Mouse (Mus musculus): ENCODE measurements around the gene Ndufs8. TPM values are rescaled to one million over a fixed set of nuclear protein-coding genes. Genes with fewer than 3 reads are reported as not detected.

Ndufs8 gene
- polyA plus RNA-seq, 1 experiment from 2014 or later = 302 TPM

GRCm38 (mm10) chr19:3928779-3929178 lies 16.2 kb upstream of the Ndufs8 start:
- H3K27ac ChIP-seq (replicated peaks) = peak overlapping the region; percentile 68

DNA sequence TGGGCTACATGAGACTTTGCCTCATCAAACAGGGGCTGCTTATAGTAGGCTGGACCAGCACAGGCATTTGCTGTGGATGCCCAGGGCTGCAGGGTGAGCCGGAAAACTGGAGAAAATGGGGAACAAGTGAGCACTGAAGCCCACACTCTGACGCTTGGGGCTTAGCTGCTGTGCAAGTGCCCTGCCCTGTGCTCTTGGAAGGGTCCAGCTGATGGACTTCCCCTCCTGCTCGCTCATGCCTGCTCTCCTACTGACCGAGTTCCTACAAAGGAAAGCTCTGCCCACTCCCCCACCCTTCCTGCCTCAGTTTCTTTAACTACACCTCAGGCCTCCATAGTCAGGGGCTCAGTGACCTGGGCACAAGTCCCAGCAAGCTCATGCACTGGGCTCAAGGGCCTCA lies 15.4 kb upstream of the Ndufs8 start:
- 83% methylated on average over 4 of the region's 4 CpGs for WGBS
- no peak for ATAC-seq (ENCODE audit: low read depth)
- peaks cover 26% of the 10 kb centered on the region for H3K4me1 ChIP-seq (replicated peaks)

More at GRCm38 (mm10) chr19:3928779-3929178, 16.2 kb upstream of the Ndufs8 start:
- Histone ChIP-seq H3K27me3 (no peaks in the 10 kb centered on the region), H3K9me3 (no peaks in the 10 kb centered on the region), H3K9ac (no peak overlapping the region), H3K4me1 (replicated peaks) (peaks cover 26% of the 10 kb centered on the region), H3K4me2 (no peak overlapping the region), H3K4me3 (no peak overlapping the region), H3K36me3 (no peaks in the 10 kb centered on the region)
- ATAC-seq (ENCODE audit: low read depth) = no peak
- WGBS = 70% methylated on average over 4 of the region's 4 CpGs

GRCm38 (mm10) chr19:3926685-3927084 lies 14.1 kb upstream of the Ndufs8 start:
- no peaks in the 10 kb centered on the region for H3K27me3 ChIP-seq
- no peak overlapping the region for H3K27ac ChIP-seq (replicated peaks)
- no peak for ATAC-seq (ENCODE audit: low read depth)
- no peak overlapping the region for H3K4me2 ChIP-seq
- H3K36me3 ChIP-seq = no peaks in the 10 kb centered on the region
- WGBS = 63% methylated on average over 6 of the region's 6 CpGs
- no peak overlapping the region for H3K9ac ChIP-seq
- H3K9me3 ChIP-seq = no peaks in the 10 kb centered on the region
- peaks cover 26% of the 10 kb centered on the region for H3K4me1 ChIP-seq (replicated peaks)
- H3K4me3 ChIP-seq = no peak overlapping the region

More for the DNA sequence above, 15.4 kb upstream of the Ndufs8 start:
- H3K27me3 ChIP-seq = no peaks in the 10 kb centered on the region
- no peaks in the 10 kb centered on the region for H3K9me3 ChIP-seq
- H3K4me2 ChIP-seq = no peak overlapping the region
- H3K36me3 ChIP-seq = no peaks in the 10 kb centered on the region
- no peak overlapping the region for H3K9ac ChIP-seq
- no peak overlapping the region for H3K4me3 ChIP-seq
- H3K27ac ChIP-seq (replicated peaks) = no peak overlapping the region

DNA sequence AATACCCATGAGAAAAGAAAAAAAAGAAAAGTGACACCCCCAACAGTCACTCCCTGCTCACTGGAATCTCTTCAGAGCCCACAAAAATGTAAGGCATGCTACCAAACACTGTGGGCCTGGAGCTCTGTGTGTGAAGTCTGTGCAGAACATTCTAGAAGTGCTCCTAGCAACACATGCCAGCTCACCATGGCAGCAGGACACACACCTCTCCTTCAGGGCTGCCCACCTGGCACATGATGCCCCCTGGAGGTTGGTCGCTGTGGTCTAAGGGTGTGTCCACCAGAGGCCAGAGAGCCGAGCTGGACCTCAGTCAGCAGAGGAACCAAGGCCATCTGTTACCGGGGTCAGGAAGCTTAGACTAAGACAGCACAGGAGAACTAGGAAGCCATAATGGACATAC lies 13.7 kb upstream of the Ndufs8 start:
- WGBS = 64% methylated on average over 3 of the region's 3 CpGs

DNA sequence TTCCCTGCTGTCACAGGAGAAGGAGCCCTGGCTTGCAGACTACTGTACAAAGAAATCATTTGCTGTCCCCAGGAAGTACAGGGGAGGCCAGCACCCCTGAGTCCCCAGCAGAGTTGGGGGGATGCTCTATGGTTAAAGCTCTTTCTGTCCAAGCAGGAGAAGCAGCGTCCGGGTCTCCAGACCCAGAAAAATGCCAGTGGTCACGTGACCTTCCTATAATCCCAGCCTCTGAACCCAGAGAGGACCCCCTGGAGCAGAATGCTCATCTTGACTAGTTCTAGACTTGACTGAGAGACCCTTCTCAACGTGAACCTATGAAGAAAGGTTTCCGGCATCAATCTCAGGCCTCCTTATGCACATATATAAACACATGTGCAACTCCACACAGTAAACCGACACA lies 13.3 kb upstream of the Ndufs8 start:
- Histone ChIP-seq H3K9me3 (no peaks in the 10 kb centered on the region), H3K4me1 (replicated peaks) (peaks cover 23% of the 10 kb centered on the region), H3K36me3 (no peaks in the 10 kb centered on the region), H3K4me2 (no peak overlapping the region), H3K4me3 (no peak overlapping the region), H3K9ac (no peak overlapping the region), H3K27ac (replicated peaks) (no peak overlapping the region), H3K27me3 (no peaks in the 10 kb centered on the region)
- WGBS = 79% methylated on average over 6 of the region's 6 CpGs
- no peak for ATAC-seq (ENCODE audit: low read depth)

More for the DNA sequence above, 13.7 kb upstream of the Ndufs8 start:
- no peak overlapping the region for H3K27ac ChIP-seq (replicated peaks)
- H3K4me3 ChIP-seq = no peak overlapping the region
- no peak for ATAC-seq (ENCODE audit: low read depth)
- H3K36me3 ChIP-seq = no peaks in the 10 kb centered on the region
- H3K4me1 ChIP-seq (replicated peaks) = peaks cover 26% of the 10 kb centered on the region
- no peak overlapping the region for H3K9ac ChIP-seq
- H3K27me3 ChIP-seq = no peaks in the 10 kb centered on the region
- no peak overlapping the region for H3K4me2 ChIP-seq
- H3K9me3 ChIP-seq = no peaks in the 10 kb centered on the region

DNA sequence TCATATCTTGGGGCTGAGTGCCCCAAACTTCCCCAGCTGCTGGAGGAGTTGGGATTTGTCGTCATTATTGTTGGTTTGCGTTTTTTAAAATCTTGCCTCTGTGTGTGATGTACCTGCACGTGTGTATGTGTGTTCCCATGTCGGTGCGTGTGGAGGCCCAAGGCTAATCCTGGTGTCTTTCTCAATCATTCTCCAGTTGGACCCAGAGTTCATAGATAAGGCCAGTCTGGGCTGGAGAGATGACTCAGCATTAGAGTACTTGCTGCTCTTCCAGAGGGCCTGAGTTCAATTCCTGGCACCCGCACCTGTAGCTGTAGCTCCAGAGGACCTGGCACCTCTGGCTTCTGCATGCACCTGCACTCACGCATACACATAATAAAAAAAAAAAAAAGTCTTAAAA lies 12.3 kb upstream of the Ndufs8 start:
- H3K4me2 ChIP-seq = no peak overlapping the region
- no peak for ATAC-seq (ENCODE audit: low read depth)
- peaks cover 13% of the 10 kb centered on the region for H3K4me1 ChIP-seq (replicated peaks)
- H3K4me3 ChIP-seq = no peak overlapping the region
- H3K27ac ChIP-seq (replicated peaks) = no peak overlapping the region
- H3K9me3 ChIP-seq = no peaks in the 10 kb centered on the region
- H3K36me3 ChIP-seq = no peaks in the 10 kb centered on the region
- 91% methylated on average over 7 of the region's 7 CpGs for WGBS
- no peak overlapping the region for H3K9ac ChIP-seq
- no peaks in the 10 kb centered on the region for H3K27me3 ChIP-seq

DNA sequence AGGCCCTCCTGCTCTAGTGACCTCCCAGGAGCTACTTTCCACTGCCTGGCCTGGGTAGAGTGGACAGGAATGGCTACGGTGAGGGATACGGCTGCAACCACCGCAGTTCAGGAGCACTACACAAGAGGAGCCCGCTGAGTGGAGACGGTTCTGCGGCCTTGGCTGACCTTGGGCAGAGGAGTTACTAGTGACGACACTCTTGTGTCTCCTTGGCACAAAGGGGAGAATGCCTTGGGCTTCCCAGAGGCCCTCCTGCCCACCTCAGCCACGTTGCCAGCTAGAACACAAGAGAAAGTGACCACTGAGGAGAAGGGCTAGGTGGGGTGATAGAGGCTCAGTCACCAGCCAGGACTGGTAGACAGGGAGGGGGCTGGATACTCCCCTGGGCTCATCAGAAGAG lies 11.6 kb upstream of the Ndufs8 start:
- no peaks in the 10 kb centered on the region for H3K27me3 ChIP-seq
- no peak overlapping the region for H3K4me3 ChIP-seq
- no peaks in the 10 kb centered on the region for H3K36me3 ChIP-seq
- H3K9ac ChIP-seq = no peak overlapping the region
- H3K9me3 ChIP-seq = no peaks in the 10 kb centered on the region
- no peak for ATAC-seq (ENCODE audit: low read depth)
- 0 out of 2 replicates have a peak overlapping the region, but pooled peaks have one; percentile 3 for H3K27ac ChIP-seq (replicated peaks)
- H3K4me2 ChIP-seq = no peak overlapping the region
- H3K4me1 ChIP-seq (replicated peaks) = peaks cover 6% of the 10 kb centered on the region
- WGBS = 86% methylated on average over 8 of the region's 8 CpGs

GRCm38 (mm10) chr19:3923586-3923985 lies 11.0 kb upstream of the Ndufs8 start:
- Histone ChIP-seq H3K4me3 (no peak overlapping the region), H3K4me1 (replicated peaks) (no peaks in the 10 kb centered on the region), H3K9ac (no peak overlapping the region), H3K27me3 (no peaks in the 10 kb centered on the region), H3K27ac (replicated peaks) (no peak overlapping the region), H3K9me3 (no peaks in the 10 kb centered on the region), H3K4me2 (no peak overlapping the region), H3K36me3 (no peaks in the 10 kb centered on the region)
- WGBS = 64% methylated on average over 13 of the region's 13 CpGs
- no peak for ATAC-seq (ENCODE audit: low read depth)

DNA sequence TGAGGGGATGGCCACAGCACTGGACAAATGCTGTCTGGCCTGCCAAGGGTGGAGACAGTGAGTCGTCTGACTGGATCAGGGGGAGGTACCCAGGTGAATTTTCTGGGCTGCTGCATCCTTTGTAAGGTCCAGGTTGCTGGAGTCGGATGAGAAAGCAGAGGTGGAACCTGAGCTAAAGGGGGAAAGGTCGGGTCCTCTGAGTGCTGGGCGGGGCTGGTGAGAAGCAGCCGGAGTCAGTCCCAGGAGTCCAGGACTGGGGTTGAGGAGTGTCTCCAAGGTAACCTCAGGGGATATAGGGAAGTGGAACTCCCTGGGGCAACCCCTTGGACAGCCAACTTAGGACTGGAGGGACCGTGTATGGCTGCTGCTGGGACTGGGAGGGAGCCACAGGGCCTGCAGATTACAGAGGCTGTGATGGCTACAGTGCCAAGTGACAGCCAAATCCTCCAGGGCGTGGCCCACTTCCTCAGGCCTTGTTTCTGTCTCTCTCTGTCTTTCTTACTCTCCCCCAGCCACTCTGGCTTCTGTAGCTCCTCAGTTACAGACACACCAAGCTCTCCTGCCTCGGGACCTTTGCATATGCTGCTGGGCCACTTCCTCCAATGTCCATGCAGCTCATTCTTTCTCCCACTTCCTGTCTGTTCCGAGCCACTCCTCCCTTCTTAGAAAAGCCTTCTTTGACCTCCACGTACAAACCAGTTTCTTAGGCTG lies 10.2 kb upstream of the Ndufs8 start:
- H3K27me3 ChIP-seq = no peaks in the 10 kb centered on the region
- 63% methylated on average over 10 of the region's 10 CpGs for WGBS
- H3K9ac ChIP-seq = no peak overlapping the region
- ATAC-seq (ENCODE audit: low read depth) = no peak
- no peak overlapping the region for H3K4me2 ChIP-seq
- no peak overlapping the region for H3K27ac ChIP-seq (replicated peaks)
- H3K4me1 ChIP-seq (replicated peaks) = no peaks in the 10 kb centered on the region
- H3K36me3 ChIP-seq = no peaks in the 10 kb centered on the region
- H3K4me3 ChIP-seq = no peak overlapping the region
- H3K9me3 ChIP-seq = no peaks in the 10 kb centered on the region

DNA sequence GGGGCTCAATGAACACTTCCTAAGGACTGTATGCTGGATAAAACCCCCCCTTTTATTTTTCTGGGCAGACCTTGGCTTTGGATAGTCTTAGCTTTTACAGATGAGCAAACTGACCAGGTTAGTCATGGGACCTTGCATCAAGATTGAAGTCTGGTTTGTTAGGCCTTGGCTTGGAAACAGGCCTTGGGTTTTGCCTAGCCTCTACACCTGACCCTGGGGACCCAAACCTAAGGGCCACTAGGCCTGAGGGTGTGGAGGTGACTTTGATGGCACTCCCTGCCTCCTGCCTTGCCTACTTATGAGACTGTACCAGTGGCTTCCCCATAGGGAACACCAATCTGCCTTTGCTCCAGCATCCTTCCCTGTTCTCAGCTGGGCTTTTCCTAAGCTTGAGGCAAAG lies 7.4 kb upstream of the Ndufs8 start:
- H3K4me1 ChIP-seq (replicated peaks) = no peaks in the 10 kb centered on the region
- no peak overlapping the region for H3K9ac ChIP-seq
- H3K4me3 ChIP-seq = no peak overlapping the region
- no peak overlapping the region for H3K27ac ChIP-seq (replicated peaks)
- ATAC-seq (ENCODE audit: low read depth) = no peak
- H3K9me3 ChIP-seq = no peaks in the 10 kb centered on the region
- H3K36me3 ChIP-seq = no peaks in the 10 kb centered on the region
- no peak overlapping the region for H3K4me2 ChIP-seq
- H3K27me3 ChIP-seq = no peaks in the 10 kb centered on the region

GRCm38 (mm10) chr19:3916727-3917126 lies 4.2 kb upstream of the Ndufs8 start:
- no peak overlapping the region for H3K4me3 ChIP-seq
- WGBS = 81% methylated on average over 11 of the region's 11 CpGs
- H3K36me3 ChIP-seq = no peaks in the 10 kb centered on the region
- no peak overlapping the region for H3K27ac ChIP-seq (replicated peaks)
- H3K9ac ChIP-seq = 0 out of 2 replicates have a peak overlapping the region, but pooled peaks have one; percentile 8
- ATAC-seq (ENCODE audit: low read depth) = no peak
- H3K9me3 ChIP-seq = no peaks in the 10 kb centered on the region
- no peak overlapping the region for H3K4me2 ChIP-seq
- no peaks in the 10 kb centered on the region for H3K27me3 ChIP-seq
- H3K4me1 ChIP-seq (replicated peaks) = peaks cover 15% of the 10 kb centered on the region

DNA sequence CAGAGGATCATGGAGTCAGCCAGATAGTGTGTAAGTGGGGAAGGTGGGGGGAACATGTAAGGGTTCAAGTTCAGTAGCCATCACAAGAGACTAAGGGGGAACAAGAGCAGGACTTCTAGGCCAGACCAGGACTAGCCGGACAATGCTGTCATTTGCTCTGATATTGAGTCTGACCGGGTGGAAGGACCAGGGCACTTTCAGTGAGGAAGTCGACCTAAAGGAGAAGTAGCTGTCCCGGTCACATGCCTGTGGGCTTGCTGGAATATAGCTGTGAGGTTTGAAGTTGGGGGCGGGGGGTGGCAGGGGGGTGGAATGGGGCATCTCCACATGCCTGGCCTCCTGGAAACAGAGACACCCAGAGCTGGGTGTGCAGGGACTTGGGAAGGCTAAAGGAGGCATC lies 2.0 kb upstream of the Ndufs8 start:
- Histone ChIP-seq H3K4me3 (no peak overlapping the region), H3K27me3 (no peaks in the 10 kb centered on the region), H3K9ac (no peak overlapping the region), H3K9me3 (no peaks in the 10 kb centered on the region), H3K36me3 (peaks cover 18% of the 10 kb centered on the region), H3K4me1 (replicated peaks) (peaks cover 24% of the 10 kb centered on the region), H3K4me2 (no peak overlapping the region), H3K27ac (replicated peaks) (no peak overlapping the region)
- ATAC-seq (ENCODE audit: low read depth) = no peak
- WGBS = 88% methylated on average over 5 of the region's 5 CpGs

DNA sequence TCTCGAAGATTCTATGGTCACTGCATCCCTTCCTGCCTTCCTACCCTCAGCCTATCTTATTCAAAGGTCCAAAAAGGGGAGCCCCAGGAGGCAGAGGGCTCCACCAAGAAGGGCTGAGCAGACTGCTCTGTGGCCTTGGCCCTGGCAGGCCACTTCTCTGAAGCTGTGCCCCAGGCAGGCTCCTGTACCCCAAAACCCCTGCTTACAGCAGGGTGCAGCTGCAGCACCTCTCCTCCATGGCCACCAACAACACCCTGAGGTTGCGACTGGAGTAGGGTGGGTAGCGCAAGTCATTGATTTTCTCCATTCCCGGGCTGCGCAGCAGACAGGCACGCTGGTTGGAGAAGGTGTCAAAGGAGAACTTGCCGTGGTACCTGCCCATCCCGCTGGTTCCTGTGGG lies 1.1 kb upstream of the Ndufs8 start:
- 87% methylated on average over 8 of the region's 8 CpGs for WGBS
- Histone ChIP-seq H3K4me1 (replicated peaks) (peaks cover 24% of the 10 kb centered on the region), H3K4me3 (peak overlapping the region; percentile 58), H3K4me2 (peak overlapping the region; percentile 79), H3K36me3 (peaks cover 26% of the 10 kb centered on the region), H3K27me3 (no peaks in the 10 kb centered on the region), H3K9me3 (no peaks in the 10 kb centered on the region), H3K27ac (replicated peaks) (no peak overlapping the region), H3K9ac (peak overlapping the region; percentile 69)
- ATAC-seq (ENCODE audit: low read depth) = no peak

Data from neural tube, embryonic 13.5 days (tissue).